Mouse (Mus musculus) limb, embryonic 13.5 days (tissue): ENCODE results near the gene Egfl7. TPM values are rescaled to one million over a fixed set of nuclear protein-coding genes. Genes with fewer than 3 reads are reported as not detected.

ENCODE experiments used
- ATAC-seq: fragments of 200-750 bp; cut with Nextera tagmentation; 2 replicates; pipeline ENCODE4 v1.8.0; 2017; ENCODE audit warnings: low read depth, moderate number of reproducible peaks, moderate TSS enrichment; ENCODE audit not compliant: low FRiP score
- H3K27ac ChIP-seq: fragments of 300-500 bp; sonication (generic); 2 replicates; pipeline ENCODE4 v1.5.1; 2015; ENCODE audit warnings: inconsistent platforms, mild to moderate bottlenecking, moderate library complexity
- H3K27me3 ChIP-seq: fragments of 300-500 bp; sonication (generic); 2 replicates; pipeline ENCODE4 v1.6.1; 2015; ENCODE audit warnings: mild to moderate bottlenecking, inconsistent platforms
- H3K36me3 ChIP-seq: fragments of 300-500 bp; sonication (generic); 2 replicates; pipeline ENCODE4 v1.6.1; 2015; ENCODE audit warnings: inconsistent platforms, mild to moderate bottlenecking, moderate library complexity
- H3K4me1 ChIP-seq: fragments of 300-500 bp; sonication (generic); 2 replicates; pipeline ENCODE4 v1.6.1; 2015; ENCODE audit warnings: inconsistent platforms
- H3K4me2 ChIP-seq: fragments of 300-500 bp; sonication (generic); replicated peaks from 2 replicates; pipeline ENCODE4 v1.6.1; 2015; ENCODE audit warnings: inconsistent platforms, mild to moderate bottlenecking, moderate library complexity
- H3K4me3 ChIP-seq: fragments of 300-500 bp; sonication (generic); 2 replicates; pipeline ENCODE4 v1.5.1; 2015; ENCODE audit warnings: moderate library complexity, mild to moderate bottlenecking, inconsistent platforms
- H3K9ac ChIP-seq: fragments of 300-500 bp; sonication (generic); 2 replicates; pipeline ENCODE4 v1.6.1; 2015; ENCODE audit warnings: mild to moderate bottlenecking, inconsistent platforms
- H3K9me3 ChIP-seq: fragments of 300-500 bp; sonication (generic); 2 replicates; pipeline ENCODE4 v1.6.1; 2016; ENCODE audit warnings: inconsistent platforms
- WGBS: fragments of 180-500 bp; shearing (Covaris S2); methylation state at CpG from one replicate; pipeline ENCODE4 v1.1.7; 2015; 5-methylcytosine and 5-hydroxymethylcytosine counted together
- polyA plus RNA-seq: library from polyadenylated mRNA; unstranded; fragments of >200 nt; fragmentation: Nextera tagmentation; extraction: Ambion mirVana; gene quantifications from 2 replicates; pipeline ENCODE4 v1.2.1, GENCODE M21; 2015

Egfl7 gene
- polyA plus RNA-seq, 1 experiment from 2014 or later = 103 TPM

- Histone ChIP-seq H3K4me1 (peaks cover 10% of the 10 kb centered on the region; the same call in 1 of the 2 replicates), H3K9ac (0 out of 2 replicates have a peak overlapping the region, but pooled peaks have one; percentile 25)
- whole genome bisulfite sequencing = 60% methylated on average over 6 of the region's 6 CpGs
These were observed 5.9 kb downstream of the Egfl7 start for GRCm38 (mm10) chr2:26585713-26586112.

GRCm38 (mm10) chr2:26586294-26587043 is 6.7 kb downstream of the Egfl7 start, which contains the start of gene Gm20532:
Gene Gm20532, plus strand, starts transcription at chr2:26586639.
- H3K36me3 ChIP-seq = peaks cover under 1% of the 10 kb centered on the region; the same call in 1 of the 2 replicates
- peaks cover 10% of the 10 kb centered on the region; the same call in 1 of the 2 replicates for H3K4me1 ChIP-seq
- H3K4me2 ChIP-seq = peak within 1 kb of the TSS; percentile 78
- ATAC-seq = peak; percentile 83
- no peaks in the 10 kb centered on the region for H3K9me3 ChIP-seq
- peak within 1 kb of the TSS; percentile 28 for H3K27ac ChIP-seq
- no peaks in the 10 kb centered on the region for H3K27me3 ChIP-seq
- H3K9ac ChIP-seq = peak within 1 kb of the TSS; percentile 77
- H3K4me3 ChIP-seq = peak within 1 kb of the TSS; percentile 65
- WGBS = under 1% methylated on average over 60 of the region's 65 CpGs

More at GRCm38 (mm10) chr2:26585713-26586112, 5.9 kb downstream of the Egfl7 start:
- Histone ChIP-seq H3K4me3 (peak overlapping the region; percentile 65), H3K36me3 (no peaks in the 10 kb centered on the region), H3K4me2 (no peak overlapping the region), H3K27ac (peak overlapping the region; percentile 28; the same call in 1 of the 2 replicates), H3K9me3 (no peaks in the 10 kb centered on the region), H3K27me3 (no peaks in the 10 kb centered on the region)
- ATAC-seq = no peak

GRCm38 (mm10) chr2:26587044-26587405 is 7.2 kb downstream of the Egfl7 start:
- H3K4me1 ChIP-seq = peaks cover 10% of the 10 kb centered on the region; the same call in 1 of the 2 replicates
- no peaks in the 10 kb centered on the region for H3K27me3 ChIP-seq
- peak overlapping the region; percentile 65 for H3K4me3 ChIP-seq
- peak overlapping the region; percentile 10 for H3K27ac ChIP-seq
- peak overlapping the region; percentile 78 for H3K4me2 ChIP-seq
- H3K9me3 ChIP-seq = no peaks in the 10 kb centered on the region
- 6% methylated on average over 11 of the region's 11 CpGs for WGBS
- H3K36me3 ChIP-seq = peaks cover 6% of the 10 kb centered on the region; the same call in 1 of the 2 replicates
- ATAC-seq = no peak
- H3K9ac ChIP-seq = peak overlapping the region; percentile 77

GRCm38 (mm10) chr2:26588573-26588972 is 8.8 kb downstream of the Egfl7 start:
- peak overlapping the region; percentile 28 for H3K4me2 ChIP-seq
- H3K9ac ChIP-seq = peak overlapping the region; percentile 10; the same call in 1 of the 2 replicates
- H3K27me3 ChIP-seq = no peaks in the 10 kb centered on the region
- H3K36me3 ChIP-seq = peaks cover 17% of the 10 kb centered on the region
- no peak for ATAC-seq
- WGBS = 40% methylated on average over 4 of the region's 4 CpGs
- peaks cover 10% of the 10 kb centered on the region; the same call in 1 of the 2 replicates for H3K4me1 ChIP-seq
- 0 out of 2 replicates have a peak overlapping the region, but pooled peaks have one; percentile 10 for H3K4me3 ChIP-seq
- 0 out of 2 replicates have a peak overlapping the region, but pooled peaks have one; percentile 1 for H3K27ac ChIP-seq
- no peaks in the 10 kb centered on the region for H3K9me3 ChIP-seq

- Histone ChIP-seq H3K27ac (no peak overlapping the region), H3K9me3 (no peaks in the 10 kb centered on the region), H3K4me3 (no peak overlapping the region), H3K9ac (0 out of 2 replicates have a peak overlapping the region, but pooled peaks have one; percentile 19), H3K4me1 (peaks cover 10% of the 10 kb centered on the region; the same call in 1 of the 2 replicates), H3K4me2 (no peak overlapping the region), H3K36me3 (peaks cover 24% of the 10 kb centered on the region), H3K27me3 (no peaks in the 10 kb centered on the region)
- 93% methylated on average over 10 of the region's 10 CpGs for WGBS
- no peak for ATAC-seq
These were observed 9.5 kb downstream of the Egfl7 start for GRCm38 (mm10) chr2:26589284-26589683.

- H3K4me3 ChIP-seq = no peak overlapping the region
- no peak overlapping the region for H3K27ac ChIP-seq
- H3K27me3 ChIP-seq = no peaks in the 10 kb centered on the region
- H3K36me3 ChIP-seq = peaks cover 32% of the 10 kb centered on the region
- 94% methylated on average over 7 of the region's 7 CpGs for WGBS
- no peak overlapping the region for H3K9ac ChIP-seq
- no peak for ATAC-seq
- no peak overlapping the region for H3K4me2 ChIP-seq
- H3K4me1 ChIP-seq = peaks cover 10% of the 10 kb centered on the region; the same call in 1 of the 2 replicates
- no peaks in the 10 kb centered on the region for H3K9me3 ChIP-seq
These were observed 10.5 kb downstream of the Egfl7 start for GRCm38 (mm10) chr2:26590282-26590681.

- H3K36me3 ChIP-seq = peaks cover 33% of the 10 kb centered on the region
- 92% methylated on average over 7 of the region's 7 CpGs for WGBS
These were observed 11.1 kb downstream of the Egfl7 start for GRCm38 (mm10) chr2:26590962-26591361.

GRCm38 (mm10) chr2:26591416-26591815 is 11.6 kb downstream of the Egfl7 start:
- WGBS = 87% methylated on average over 12 of the region's 12 CpGs

More at GRCm38 (mm10) chr2:26590962-26591361, 11.1 kb downstream of the Egfl7 start:
- Histone ChIP-seq H3K9me3 (no peaks in the 10 kb centered on the region), H3K27ac (peak overlapping the region; percentile 22; the same call in 1 of the 2 replicates), H3K4me2 (no peak overlapping the region), H3K27me3 (no peaks in the 10 kb centered on the region), H3K4me1 (peaks cover 10% of the 10 kb centered on the region; the same call in 1 of the 2 replicates), H3K9ac (no peak overlapping the region; the same call in 1 of the 2 replicates), H3K4me3 (no peak overlapping the region)
- no peak for ATAC-seq

GRCm38 (mm10) chr2:26593211-26594021 is 13.6 kb downstream of the Egfl7 start:
- Histone ChIP-seq H3K36me3 (peaks cover 41% of the 10 kb centered on the region), H3K27ac (no peak overlapping the region), H3K9ac (no peak overlapping the region), H3K4me2 (no peak overlapping the region), H3K27me3 (no peaks in the 10 kb centered on the region), H3K9me3 (no peaks in the 10 kb centered on the region), H3K4me3 (no peak overlapping the region), H3K4me1 (no peaks in the 10 kb centered on the region)
- WGBS = 64% methylated on average over 9 of the region's 9 CpGs
- ATAC-seq = no peak

More at GRCm38 (mm10) chr2:26591416-26591815, 11.6 kb downstream of the Egfl7 start:
- no peaks in the 10 kb centered on the region for H3K9me3 ChIP-seq
- H3K36me3 ChIP-seq = peaks cover 38% of the 10 kb centered on the region
- H3K9ac ChIP-seq = peak overlapping the region; percentile 43; the same call in 1 of the 2 replicates
- peaks cover 6% of the 10 kb centered on the region; the same call in 1 of the 2 replicates for H3K4me1 ChIP-seq
- no peak overlapping the region for H3K4me3 ChIP-seq
- H3K27ac ChIP-seq = peak overlapping the region; percentile 22; the same call in 1 of the 2 replicates
- H3K4me2 ChIP-seq = no peak overlapping the region
- H3K27me3 ChIP-seq = no peaks in the 10 kb centered on the region
- no peak for ATAC-seq

GRCm38 (mm10) chr2:26594022-26594346 is 14.2 kb downstream of the Egfl7 start:
- Histone ChIP-seq H3K27ac (no peak overlapping the region), H3K36me3 (peaks cover 41% of the 10 kb centered on the region), H3K4me2 (no peak overlapping the region), H3K4me1 (no peaks in the 10 kb centered on the region), H3K27me3 (no peaks in the 10 kb centered on the region), H3K9me3 (no peaks in the 10 kb centered on the region), H3K9ac (no peak overlapping the region), H3K4me3 (no peak overlapping the region)
- WGBS = 68% methylated on average over 9 of the region's 9 CpGs
- no peak for ATAC-seq

- no peak overlapping the region for H3K4me3 ChIP-seq
- peaks cover 41% of the 10 kb centered on the region for H3K36me3 ChIP-seq
- H3K27me3 ChIP-seq = no peaks in the 10 kb centered on the region
- H3K9ac ChIP-seq = no peak overlapping the region
- ATAC-seq = no peak
- no peaks in the 10 kb centered on the region for H3K9me3 ChIP-seq
- 93% methylated on average over 7 of the region's 7 CpGs for WGBS
- H3K27ac ChIP-seq = no peak overlapping the region
- H3K4me1 ChIP-seq = no peaks in the 10 kb centered on the region
- H3K4me2 ChIP-seq = no peak overlapping the region
These were observed 14.7 kb downstream of the Egfl7 start for GRCm38 (mm10) chr2:26594461-26594933.
